Mouse (Mus musculus) 416B (cell line): Measurements from ENCODE around the gene Esp16.
"Not testable (repeated sequence)": the region's sequence is repeated elsewhere in the genome, so short reads cannot be mapped to it uniquely, and the experiment has no call there.

Source experiments
- DNase-seq: peaks from one replicate; pipeline ENCODE4 v3.0.0; 2011; ENCODE audit warnings: low read depth

Gene Esp16

GRCm38 (mm10) chr17:39535842-39536241 lies at the start of gene Esp16:
Esp16 (plus strand) TSS chr17:39536142.
- DNase-seq, result not testable (repeated sequence)

- DNase-seq, result not testable (repeated sequence)
Measured at GRCm38 (mm10) chr17:39498043-39498442, 37.9 kb upstream of the Esp16 start.
